ENCODE assay signal across 19 mouse cellular contexts in the genomic region with DNA sequence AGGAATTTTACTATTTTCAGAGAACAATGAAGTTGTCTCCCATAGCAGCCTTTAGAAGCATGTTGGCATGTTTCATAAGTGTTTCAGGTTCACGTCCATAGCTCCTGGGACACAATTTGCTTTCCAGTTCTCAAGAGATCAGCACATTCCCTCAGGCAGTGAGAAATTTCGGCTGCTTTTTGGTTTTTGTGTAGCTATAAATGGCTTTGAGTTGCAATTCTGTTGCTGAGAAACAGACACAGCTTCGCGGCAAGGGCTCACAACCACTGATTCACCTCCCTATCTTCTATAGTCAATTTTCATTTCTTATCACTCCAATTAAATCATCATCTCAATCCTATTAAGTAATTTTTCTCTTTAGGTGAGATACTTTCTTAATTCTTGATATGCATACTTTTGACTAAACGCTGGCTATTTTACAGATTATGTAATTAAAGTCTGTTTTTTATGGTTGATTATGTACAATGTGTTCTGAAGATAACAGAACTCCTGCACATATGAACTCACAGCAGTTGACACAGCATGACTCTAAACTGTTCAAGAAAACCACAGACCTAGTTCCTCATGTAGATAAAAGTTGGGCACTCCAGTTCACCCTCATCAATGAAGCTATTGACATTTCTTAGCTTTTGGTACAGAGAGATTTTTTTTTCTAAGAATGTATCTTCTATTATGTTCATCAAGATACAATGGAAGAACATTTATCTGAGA.
DNase-seq lines count a peak whose midpoint lies in the region; ATAC-seq and TF ChIP-seq lines count a peak whose summit lies in the region.
"Had no signal": no experiment of that assay in that cellular context is flagged by ENCODE, and none has a peak within 500 bp of the region (broad histone marks: within the 10 kb centered on the region; RNA-seq: fewer than 3 reads in every experiment).

No protein-coding gene starts in this region.

- H3K9ac ChIP-seq in hindbrain, postnatal 0 days (replicated peaks; ENCODE audit: low read length): no peak overlapping the region
- H3K9ac ChIP-seq in midbrain, postnatal 0 days (replicated peaks; ENCODE audit: low read length, poor library complexity, severe bottlenecking): no peak overlapping the region
- no peak overlapping the region for H3K9ac ChIP-seq in midbrain, embryonic 16.5 days (ENCODE audit: low read depth, low read length)
- H3K9ac ChIP-seq: hindbrain, embryonic 14.5 days; liver, postnatal 0 days had no signal

- peak; percentile 4 for DNase-seq in hindbrain, postnatal 0 days (ENCODE audit: low spot score)
- DNase-seq in hindbrain, embryonic 10.5 days (ENCODE audit: low spot score): no peak
- DNase-seq in midbrain, postnatal 0 days (ENCODE audit: low spot score): peak; percentile 1
- DNase-seq in layer of hippocampus, postnatal 14 days (ENCODE audit: low spot score in 2 of 2): peak; percentile 4 to 13
- DNase-seq in gastrocnemius, adult 8-10 months (ENCODE audit: low spot score in 2 of 2): no peak
- DNase-seq: gastrocnemius, postnatal 25 days; heart, postnatal 10 days; liver; liver, postnatal 0 days; lung, postnatal 14 days; thymus, adult 2 months had no signal

- no peak for ATAC-seq in hindbrain, postnatal 0 days
- ATAC-seq in midbrain, postnatal 0 days (ENCODE audit: low FRiP score): no peak
- no peak for ATAC-seq in midbrain, embryonic 16.5 days
- no peak for ATAC-seq in erythroblast, adult 5-6 weeks (replicated peaks; ENCODE audit: low FRiP score, poor library complexity, severe bottlenecking)
- ATAC-seq: forebrain, embryonic 14.5 days; intestine, embryonic 16.5 days; liver, postnatal 0 days had no signal

- H3K27me3 ChIP-seq in hindbrain, postnatal 0 days (ENCODE audit: insufficient read depth, low read length): no peaks in the 10 kb centered on the region
- no peaks in the 10 kb centered on the region for H3K27me3 ChIP-seq in hindbrain, embryonic 10.5 days (ENCODE audit: insufficient read depth, poor library complexity, severe bottlenecking)
- H3K27me3 ChIP-seq in midbrain, postnatal 0 days (ENCODE audit: insufficient read depth, low read length): no peaks in the 10 kb centered on the region
- H3K27me3 ChIP-seq in midbrain, embryonic 16.5 days (ENCODE audit: control insufficient read depth, insufficient read depth, low read depth, low read length): no peaks in the 10 kb centered on the region

- no peak overlapping the region for H3K4me2 ChIP-seq in hindbrain, postnatal 0 days (ENCODE audit: low read depth, low read length)
- H3K4me2 ChIP-seq in midbrain, postnatal 0 days (ENCODE audit: low read depth, low read length, poor library complexity, severe bottlenecking): no peak overlapping the region
- no peak overlapping the region for H3K4me2 ChIP-seq in midbrain, embryonic 16.5 days (ENCODE audit: low read length)
- H3K4me2 ChIP-seq: hindbrain, embryonic 14.5 days had no signal

- TF ChIP-seq CTCF in hindbrain, postnatal 0 days (IDR thresholded peaks at IDR 0.05; ENCODE audit: low read depth): no peak
- TF ChIP-seq CTCF in midbrain, postnatal 0 days (IDR thresholded peaks at IDR 0.05): no peak

- no peaks in the 10 kb centered on the region for H3K9me3 ChIP-seq in hindbrain, postnatal 0 days (ENCODE audit: low read length)
- H3K9me3 ChIP-seq in hindbrain, embryonic 10.5 days: no peaks in the 10 kb centered on the region
- no peaks in the 10 kb centered on the region for H3K9me3 ChIP-seq in midbrain, postnatal 0 days (ENCODE audit: low read length)
- H3K9me3 ChIP-seq in midbrain, embryonic 16.5 days (replicated peaks; ENCODE audit: control insufficient read depth, low read length, poor library complexity, severe bottlenecking): no peaks in the 10 kb centered on the region
- H3K9me3 ChIP-seq: embryonic facial prominence, embryonic 10.5 days had no signal

- no peak overlapping the region for H3K27ac ChIP-seq in hindbrain, postnatal 0 days
- H3K27ac ChIP-seq in hindbrain, embryonic 10.5 days: no peak overlapping the region
- H3K27ac ChIP-seq in midbrain, postnatal 0 days (ENCODE audit: low read depth, low read length): no peak overlapping the region
- H3K27ac ChIP-seq in midbrain, embryonic 16.5 days (ENCODE audit: low read length): no peak overlapping the region
- H3K27ac ChIP-seq: embryonic facial prominence, embryonic 10.5 days; hindbrain, embryonic 14.5 days; kidney, postnatal 0 days had no signal

- H3K4me1 ChIP-seq in hindbrain, postnatal 0 days (ENCODE audit: insufficient read depth, low read length): no peaks in the 10 kb centered on the region
- no peaks in the 10 kb centered on the region for H3K4me1 ChIP-seq in hindbrain, embryonic 10.5 days (replicated peaks)
- H3K4me1 ChIP-seq in midbrain, postnatal 0 days (ENCODE audit: insufficient read depth, low read length): no peaks in the 10 kb centered on the region
- H3K4me1 ChIP-seq in midbrain, embryonic 16.5 days (ENCODE audit: control insufficient read depth, insufficient read depth, low read length): no peaks in the 10 kb centered on the region
- H3K4me1 ChIP-seq: embryonic facial prominence, embryonic 10.5 days had no signal

- no peaks in the 10 kb centered on the region for H3K36me3 ChIP-seq in hindbrain, postnatal 0 days (ENCODE audit: insufficient read depth, low read length)
- no peaks in the 10 kb centered on the region for H3K36me3 ChIP-seq in hindbrain, embryonic 10.5 days
- H3K36me3 ChIP-seq in midbrain, postnatal 0 days (ENCODE audit: insufficient read depth, low read length): no peaks in the 10 kb centered on the region
- no peaks in the 10 kb centered on the region for H3K36me3 ChIP-seq in midbrain, embryonic 16.5 days (ENCODE audit: control insufficient read depth, insufficient read depth, low read length)
- H3K36me3 ChIP-seq: embryonic facial prominence, embryonic 10.5 days had no signal

- H3K4me3 ChIP-seq in hindbrain, postnatal 0 days (ENCODE audit: low read length): no peak overlapping the region
- no peak overlapping the region for H3K4me3 ChIP-seq in hindbrain, embryonic 10.5 days
- no peak overlapping the region for H3K4me3 ChIP-seq in midbrain, postnatal 0 days (ENCODE audit: low read depth, low read length)
- H3K4me3 ChIP-seq in midbrain, embryonic 16.5 days (ENCODE audit: low read depth, low read length): no peak overlapping the region
- H3K4me3 ChIP-seq: embryonic facial prominence, embryonic 10.5 days; erythroblast, embryonic 14.5 days had no signal

- 60% methylated on average over 5 of the region's 5 CpGs for WGBS in hindbrain, postnatal 0 days
- 81% methylated on average over 5 of the region's 5 CpGs for WGBS in hindbrain, embryonic 10.5 days
- WGBS in midbrain, postnatal 0 days: 56% methylated on average over 5 of the region's 5 CpGs
- 66% methylated on average over 5 of the region's 5 CpGs for WGBS in midbrain, embryonic 16.5 days

Comparison
In these comparisons a context has a peak if more than half of its experiments do, and no peak if none do; other contexts are left out.
1. DNase-seq: peak in hindbrain, postnatal 0 days (single experiment), midbrain, postnatal 0 days (single experiment) and layer of hippocampus, postnatal 14 days (2 of 2); none in hindbrain, embryonic 10.5 days (single experiment) and gastrocnemius, adult 8-10 months (0 of 2).